Mouse (Mus musculus): ENCODE measurements around the gene Sf3b1. TPM values are rescaled to one million over a fixed set of nuclear protein-coding genes. Genes with fewer than 3 reads are reported as not detected.

The Sf3b1 gene
- polyA plus RNA-seq, 1 experiment from 2014 or later, result 384 TPM

GRCm38 (mm10) chr1:55055322-55056115 is 28.2 kb upstream of the Sf3b1 start:
- ATAC-seq (ENCODE audit: low FRiP score) (no peak), DNase-seq (ENCODE audit: low spot score) (no peak)
- H3K4me2 ChIP-seq (replicated peaks; ENCODE audit: low read depth, low read length), result no peak overlapping the region
- H3K4me3 ChIP-seq (ENCODE audit: low read depth, low read length), result no peak overlapping the region
- no peak overlapping the region for H3K9ac ChIP-seq (ENCODE audit: low read depth, low read length)
- no peaks in the 10 kb centered on the region for H3K4me1 ChIP-seq (replicated peaks; ENCODE audit: control insufficient read depth, insufficient read depth, low read length)
- no peaks in the 10 kb centered on the region for H3K27me3 ChIP-seq (ENCODE audit: control insufficient read depth, insufficient read depth, low read length)
- no peak overlapping the region for H3K27ac ChIP-seq (ENCODE audit: low read depth, low read length)
- no peaks in the 10 kb centered on the region for H3K36me3 ChIP-seq (ENCODE audit: control insufficient read depth, insufficient read depth, low read length)
- no peaks in the 10 kb centered on the region for H3K9me3 ChIP-seq (ENCODE audit: control insufficient read depth, low read length)
- 87% methylated on average over 5 of the region's 5 CpGs for WGBS

- Histone ChIP-seq H3K27me3 (ENCODE audit: control insufficient read depth, insufficient read depth, low read length) (no peaks in the 10 kb centered on the region), H3K9me3 (ENCODE audit: control insufficient read depth, low read length) (no peaks in the 10 kb centered on the region), H3K27ac (ENCODE audit: low read depth, low read length) (no peak overlapping the region), H3K36me3 (ENCODE audit: control insufficient read depth, insufficient read depth, low read length) (no peaks in the 10 kb centered on the region), H3K4me1 (replicated peaks; ENCODE audit: control insufficient read depth, insufficient read depth, low read length) (no peaks in the 10 kb centered on the region), H3K4me3 (ENCODE audit: low read depth, low read length) (peak overlapping the region; percentile 92), H3K9ac (ENCODE audit: low read depth, low read length) (no peak overlapping the region; the same call in 1 of the 2 replicates), H3K4me2 (replicated peaks; ENCODE audit: low read depth, low read length) (peak overlapping the region; percentile 76)
- DNase-seq (ENCODE audit: low spot score) (no peak), ATAC-seq (ENCODE audit: low FRiP score) (no peak)
- 79% methylated on average over 4 of the region's 4 CpGs for WGBS
These were observed 26.3 kb upstream of the Sf3b1 start for GRCm38 (mm10) chr1:55053596-55053995.

- no peaks in the 10 kb centered on the region for H3K36me3 ChIP-seq (ENCODE audit: control insufficient read depth, insufficient read depth, low read length)
- ATAC-seq (ENCODE audit: low FRiP score), result peak; percentile 76
These were observed 25.7 kb upstream of the Sf3b1 start for GRCm38 (mm10) chr1:55053005-55053404.

GRCm38 (mm10) chr1:55052355-55052953 is 25.2 kb upstream of the Sf3b1 start, which contains the start of gene Coq10b:
Coq10b (plus strand) TSS chr1:55052770.
- WGBS, result 0% methylated on average over 40 of the region's 46 CpGs

More at GRCm38 (mm10) chr1:55053005-55053404, 25.7 kb upstream of the Sf3b1 start:
- no peaks in the 10 kb centered on the region for H3K27me3 ChIP-seq (ENCODE audit: control insufficient read depth, insufficient read depth, low read length)
- DNase-seq (ENCODE audit: low spot score), result no peak
- WGBS, result under 1% methylated on average over 41 of the region's 42 CpGs
- H3K4me3 ChIP-seq (ENCODE audit: low read depth, low read length), result peak overlapping the region; percentile 92
- H3K9ac ChIP-seq (ENCODE audit: low read depth, low read length), result peak overlapping the region; percentile 77
- no peaks in the 10 kb centered on the region for H3K9me3 ChIP-seq (ENCODE audit: control insufficient read depth, low read length)
- no peaks in the 10 kb centered on the region for H3K4me1 ChIP-seq (replicated peaks; ENCODE audit: control insufficient read depth, insufficient read depth, low read length)
- peak overlapping the region; percentile 76 for H3K4me2 ChIP-seq (replicated peaks; ENCODE audit: low read depth, low read length)
- peak overlapping the region; percentile 65; the same call in 1 of the 2 replicates for H3K27ac ChIP-seq (ENCODE audit: low read depth, low read length)

GRCm38 (mm10) chr1:55051671-55052070 is 24.4 kb upstream of the Sf3b1 start:
- no peaks in the 10 kb centered on the region for H3K4me1 ChIP-seq (replicated peaks; ENCODE audit: control insufficient read depth, insufficient read depth, low read length)
- no peak overlapping the region for H3K9ac ChIP-seq (ENCODE audit: low read depth, low read length)
- ATAC-seq (ENCODE audit: low FRiP score) (no peak), DNase-seq (ENCODE audit: low spot score) (no peak)
- H3K4me2 ChIP-seq (replicated peaks; ENCODE audit: low read depth, low read length), result no peak overlapping the region; the same call in 1 of the 2 replicates
- no peaks in the 10 kb centered on the region for H3K9me3 ChIP-seq (ENCODE audit: control insufficient read depth, low read length)
- no peak overlapping the region for H3K27ac ChIP-seq (ENCODE audit: low read depth, low read length)
- WGBS, result 76% methylated on average over 3 of the region's 3 CpGs
- H3K36me3 ChIP-seq (ENCODE audit: control insufficient read depth, insufficient read depth, low read length), result no peaks in the 10 kb centered on the region
- no peak overlapping the region for H3K4me3 ChIP-seq (ENCODE audit: low read depth, low read length)
- no peaks in the 10 kb centered on the region for H3K27me3 ChIP-seq (ENCODE audit: control insufficient read depth, insufficient read depth, low read length)

More at GRCm38 (mm10) chr1:55052355-55052953, 25.2 kb upstream of the Sf3b1 start, which contains the start of gene Coq10b:
- Histone ChIP-seq H3K4me3 (ENCODE audit: low read depth, low read length) (peak within 1 kb of the TSS; percentile 92), H3K9me3 (ENCODE audit: control insufficient read depth, low read length) (no peaks in the 10 kb centered on the region), H3K9ac (ENCODE audit: low read depth, low read length) (peak within 1 kb of the TSS; percentile 77), H3K27ac (ENCODE audit: low read depth, low read length) (peak within 1 kb of the TSS; percentile 65; the same call in 1 of the 2 replicates), H3K36me3 (ENCODE audit: control insufficient read depth, insufficient read depth, low read length) (no peaks in the 10 kb centered on the region), H3K27me3 (ENCODE audit: control insufficient read depth, insufficient read depth, low read length) (no peaks in the 10 kb centered on the region), H3K4me2 (replicated peaks; ENCODE audit: low read depth, low read length) (peak within 1 kb of the TSS; percentile 76), H3K4me1 (replicated peaks; ENCODE audit: control insufficient read depth, insufficient read depth, low read length) (no peaks in the 10 kb centered on the region)
- DNase-seq (ENCODE audit: low spot score) (peak; percentile 99), ATAC-seq (ENCODE audit: low FRiP score) (peak; percentile 100)

- DNase-seq (ENCODE audit: low spot score), result no peak
- Histone ChIP-seq H3K27ac (ENCODE audit: low read depth, low read length) (no peak overlapping the region), H3K9me3 (ENCODE audit: control insufficient read depth, low read length) (no peaks in the 10 kb centered on the region), H3K4me3 (ENCODE audit: low read depth, low read length) (no peak overlapping the region), H3K4me1 (replicated peaks; ENCODE audit: control insufficient read depth, insufficient read depth, low read length) (no peaks in the 10 kb centered on the region), H3K9ac (ENCODE audit: low read depth, low read length) (no peak overlapping the region), H3K4me2 (replicated peaks; ENCODE audit: low read depth, low read length) (no peak overlapping the region), H3K27me3 (ENCODE audit: control insufficient read depth, insufficient read depth, low read length) (no peaks in the 10 kb centered on the region), H3K36me3 (ENCODE audit: control insufficient read depth, insufficient read depth, low read length) (no peaks in the 10 kb centered on the region)
- WGBS, result 71% methylated on average over 4 of the region's 4 CpGs
- no peak for ATAC-seq (ENCODE audit: low FRiP score)
These were observed 21.7 kb upstream of the Sf3b1 start for GRCm38 (mm10) chr1:55048841-55049587.

GRCm38 (mm10) chr1:55043164-55043563 is 15.9 kb upstream of the Sf3b1 start:
- Histone ChIP-seq H3K9ac (ENCODE audit: low read depth, low read length) (no peak overlapping the region), H3K4me1 (replicated peaks; ENCODE audit: control insufficient read depth, insufficient read depth, low read length) (no peaks in the 10 kb centered on the region), H3K27me3 (ENCODE audit: control insufficient read depth, insufficient read depth, low read length) (no peaks in the 10 kb centered on the region), H3K4me3 (ENCODE audit: low read depth, low read length) (no peak overlapping the region), H3K27ac (ENCODE audit: low read depth, low read length) (no peak overlapping the region), H3K36me3 (ENCODE audit: control insufficient read depth, insufficient read depth, low read length) (no peaks in the 10 kb centered on the region), H3K9me3 (ENCODE audit: control insufficient read depth, low read length) (no peaks in the 10 kb centered on the region), H3K4me2 (replicated peaks; ENCODE audit: low read depth, low read length) (no peak overlapping the region)
- ATAC-seq (ENCODE audit: low FRiP score) (no peak), DNase-seq (ENCODE audit: low spot score) (no peak)
- 80% methylated on average over 3 of the region's 3 CpGs for WGBS

- no peak overlapping the region for H3K9ac ChIP-seq (ENCODE audit: low read depth, low read length)
- no peaks in the 10 kb centered on the region for H3K9me3 ChIP-seq (ENCODE audit: control insufficient read depth, low read length)
- ATAC-seq (ENCODE audit: low FRiP score), result no peak
- DNase-seq (ENCODE audit: low spot score), result no peak
- H3K27ac ChIP-seq (ENCODE audit: low read depth, low read length), result no peak overlapping the region
- no peak overlapping the region for H3K4me3 ChIP-seq (ENCODE audit: low read depth, low read length)
- H3K36me3 ChIP-seq (ENCODE audit: control insufficient read depth, insufficient read depth, low read length), result no peaks in the 10 kb centered on the region
- H3K4me2 ChIP-seq (replicated peaks; ENCODE audit: low read depth, low read length), result no peak overlapping the region
- H3K27me3 ChIP-seq (ENCODE audit: control insufficient read depth, insufficient read depth, low read length), result no peaks in the 10 kb centered on the region
- H3K4me1 ChIP-seq (replicated peaks; ENCODE audit: control insufficient read depth, insufficient read depth, low read length), result no peaks in the 10 kb centered on the region
- WGBS, result 65% methylated on average over 1 of the region's 1 CpGs
These were observed 15.0 kb upstream of the Sf3b1 start for GRCm38 (mm10) chr1:55042246-55042645.
